Mouse (Mus musculus) embryo, embryonic 10.5 days (tissue): ENCODE measurements around the gene Adgrv1.
"Not testable (repeated sequence)": the region's sequence is repeated elsewhere in the genome, so short reads cannot be mapped to it uniquely, and the experiment has no call there.

Experiments used
- DNase-seq: peaks from one replicate; pipeline ENCODE4 v3.0.0-alpha.2; 2015; ENCODE audit warnings: low spot score

The Adgrv1 gene

DNA sequence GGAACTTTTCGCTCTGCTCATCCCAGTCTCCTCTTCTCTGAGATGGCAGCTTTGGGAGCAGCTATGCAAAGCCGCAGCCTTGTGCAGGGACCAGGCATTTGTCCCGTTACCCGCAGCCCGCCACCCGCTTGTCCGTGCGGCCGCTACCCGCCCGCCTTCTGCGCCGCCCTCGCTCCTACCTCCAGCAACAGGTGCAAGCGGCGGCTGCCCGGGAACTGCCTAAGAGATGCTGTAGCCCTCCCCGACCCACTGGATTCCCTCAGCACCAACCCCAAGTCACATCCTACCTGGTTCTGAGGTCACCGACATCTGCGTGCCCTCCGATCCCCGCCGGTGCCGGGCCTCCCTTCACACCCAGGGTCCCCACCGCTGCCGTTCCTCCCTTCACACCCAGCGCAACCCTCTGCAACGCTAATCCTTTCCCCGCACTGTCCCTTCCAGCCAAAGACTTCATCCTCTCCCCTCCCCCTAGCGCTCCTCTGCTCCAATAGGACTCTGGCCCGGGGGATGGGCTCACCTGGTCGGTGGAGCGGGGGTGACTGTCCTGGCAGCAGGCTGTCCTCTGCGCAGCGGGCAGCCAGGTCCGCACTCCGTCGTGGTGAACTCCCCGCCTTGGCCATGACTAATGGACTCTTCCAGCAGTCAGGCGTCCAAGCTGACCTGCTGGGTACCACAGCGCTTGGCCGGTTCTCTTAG lies at the start of gene Adgrv1:
Gene Adgrv1 (minus strand): TSS at position 435 of the 696 bp plus-strand sequence.
- peak; percentile 97 for DNase-seq

- no peak for DNase-seq
Observed at GRCm38 (mm10) chr13:81675333-81675732, 42.4 kb upstream of the Adgrv1 start.

DNA sequence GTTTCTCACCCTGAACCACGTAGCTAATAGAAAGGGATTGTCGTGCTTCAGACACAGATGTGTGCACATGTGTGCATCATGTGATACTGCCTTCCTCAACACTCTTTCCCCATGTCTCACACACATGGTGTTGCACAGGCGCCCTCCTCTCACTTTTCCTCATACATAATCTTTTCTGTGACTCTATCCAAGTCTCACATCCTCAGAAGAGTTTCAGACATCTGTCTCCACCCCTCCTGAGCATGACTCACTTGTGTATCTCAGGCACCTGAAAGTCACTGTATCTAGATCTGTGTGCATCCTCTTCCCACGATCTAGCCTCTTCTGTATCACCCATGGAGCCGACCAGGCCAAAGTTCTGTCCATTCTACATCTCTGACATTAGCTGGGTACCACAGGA lies 34.8 kb upstream of the Adgrv1 start:
- DNase-seq, result no peak

GRCm38 (mm10) chr13:81664331-81664698 lies 31.4 kb upstream of the Adgrv1 start:
- DNase-seq, result no peak

DNA sequence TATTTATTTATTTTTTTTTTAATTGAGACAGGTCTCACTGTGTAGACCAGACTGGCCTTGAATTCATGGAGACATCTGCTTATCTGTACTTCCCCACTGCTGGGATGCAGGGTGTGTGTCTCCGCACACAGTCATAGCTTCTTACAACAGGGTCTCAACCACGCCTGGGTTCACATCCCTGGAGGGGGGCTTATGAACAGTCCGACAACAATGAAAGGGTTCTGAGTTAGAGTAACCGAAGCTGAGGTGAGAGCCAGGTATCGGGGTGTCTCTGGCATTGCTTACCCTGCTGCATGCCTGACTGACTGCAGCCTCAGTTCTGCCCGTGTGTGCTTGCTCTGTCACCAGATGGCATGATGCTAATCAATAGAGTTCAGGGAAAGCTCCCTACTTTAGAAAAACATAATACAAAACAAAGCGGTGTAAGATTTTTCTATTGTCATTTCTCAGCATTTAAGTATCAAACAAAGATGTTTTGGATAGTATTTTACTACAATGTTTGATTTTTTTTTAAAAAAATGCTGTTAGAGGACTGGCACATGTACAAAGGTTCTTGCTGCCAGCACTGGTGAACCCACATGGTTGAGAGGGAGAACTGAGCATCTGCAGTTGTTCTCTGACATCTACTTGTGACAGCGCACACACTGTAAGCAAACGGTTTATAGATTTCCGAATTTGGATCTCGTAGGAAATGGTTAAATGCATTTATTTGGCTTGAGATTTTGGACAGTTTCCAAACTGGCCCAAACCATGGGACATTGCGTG lies 30.8 kb upstream of the Adgrv1 start:
- DNase-seq, result no peak

DNA sequence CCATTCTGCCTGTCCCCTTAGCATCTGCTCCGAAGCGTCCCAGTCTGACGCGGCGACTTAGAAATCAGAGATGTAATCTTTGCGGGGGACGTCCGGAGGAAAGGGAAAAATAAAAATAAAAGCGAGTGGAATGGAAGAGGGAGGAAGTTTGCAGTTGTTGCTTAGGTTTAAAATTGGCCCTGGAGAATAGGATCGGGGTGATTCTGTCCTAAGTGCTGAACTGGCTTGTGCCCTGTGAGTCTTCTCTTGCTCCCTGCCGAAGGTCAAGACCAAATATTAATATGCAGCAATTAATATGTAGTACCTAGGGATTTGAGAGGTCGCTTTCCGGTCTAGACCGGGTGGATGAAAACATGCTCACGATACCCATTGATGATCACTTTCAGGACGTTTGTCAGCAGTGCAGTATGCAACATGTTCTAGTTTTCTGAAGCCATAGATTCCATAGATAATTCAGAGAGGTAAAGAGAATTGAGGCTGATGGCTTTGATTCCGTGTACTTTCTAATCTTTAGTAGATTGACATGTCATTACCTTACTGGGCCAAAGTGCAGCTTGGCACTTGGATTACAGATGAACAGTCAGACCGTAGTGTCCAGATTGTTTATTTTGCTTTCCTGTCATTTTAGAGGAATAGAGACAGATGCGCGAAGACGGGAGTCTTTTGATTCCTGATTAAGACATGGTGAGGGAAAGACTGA lies 25.2 kb upstream of the Adgrv1 start:
- peak; percentile 20 for DNase-seq

GRCm38 (mm10) chr13:81657351-81658052 lies 24.5 kb upstream of the Adgrv1 start, which contains the start of gene Lysmd3:
TSS of gene Lysmd3 (plus strand) at chr13:81657663.
- DNase-seq, result peak; percentile 94

GRCm38 (mm10) chr13:81657008-81657350 lies 24.0 kb upstream of the Adgrv1 start:
- no peak for DNase-seq

GRCm38 (mm10) chr13:81656091-81656850 lies 23.3 kb upstream of the Adgrv1 start:
- DNase-seq, result peak; percentile 85

DNA sequence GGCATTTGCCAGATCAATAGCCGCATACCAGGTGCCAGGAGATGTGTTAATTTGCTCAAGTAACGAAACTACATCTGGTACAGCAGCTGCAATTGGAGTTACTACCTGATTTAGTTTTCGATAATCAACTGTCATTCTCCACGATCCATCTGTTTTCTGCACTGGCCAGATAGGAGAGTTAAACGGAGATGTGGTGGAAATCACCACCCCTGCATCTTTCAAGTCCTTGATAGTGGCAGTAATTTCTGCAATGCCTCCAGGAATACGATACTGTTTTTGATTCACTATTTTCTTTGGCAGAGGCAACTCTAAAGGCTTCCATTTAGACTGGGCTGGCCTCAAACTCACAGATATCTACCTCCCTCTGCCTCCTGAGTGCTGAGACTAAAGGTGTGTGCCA lies 17.4 kb upstream of the Adgrv1 start:
- not testable (repeated sequence) for DNase-seq

DNA sequence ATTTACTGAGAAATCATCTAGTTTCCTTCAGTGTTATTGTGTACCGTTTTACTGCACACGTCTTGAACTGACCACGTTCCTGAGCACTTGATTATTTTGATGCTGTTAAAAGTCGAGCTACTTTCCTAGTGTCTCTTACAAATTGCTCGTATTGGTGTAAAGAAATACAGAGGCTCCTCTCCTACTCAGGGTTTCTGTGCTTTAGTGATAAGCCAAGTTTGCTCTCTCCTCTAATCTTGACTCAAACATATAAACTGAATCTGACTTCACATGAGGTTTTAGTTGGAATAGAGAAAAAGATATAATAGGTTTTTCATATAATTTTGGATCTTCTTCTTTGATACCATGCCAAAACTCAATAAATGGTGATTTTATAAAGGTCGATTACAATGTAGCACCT lies 13.4 kb upstream of the Adgrv1 start:
- DNase-seq, result no peak

- no peak for DNase-seq
Observed at GRCm38 (mm10) chr13:81644047-81644565, 11.2 kb upstream of the Adgrv1 start.

GRCm38 (mm10) chr13:81642491-81643149 lies 9.7 kb upstream of the Adgrv1 start:
- DNase-seq, result no peak

DNA sequence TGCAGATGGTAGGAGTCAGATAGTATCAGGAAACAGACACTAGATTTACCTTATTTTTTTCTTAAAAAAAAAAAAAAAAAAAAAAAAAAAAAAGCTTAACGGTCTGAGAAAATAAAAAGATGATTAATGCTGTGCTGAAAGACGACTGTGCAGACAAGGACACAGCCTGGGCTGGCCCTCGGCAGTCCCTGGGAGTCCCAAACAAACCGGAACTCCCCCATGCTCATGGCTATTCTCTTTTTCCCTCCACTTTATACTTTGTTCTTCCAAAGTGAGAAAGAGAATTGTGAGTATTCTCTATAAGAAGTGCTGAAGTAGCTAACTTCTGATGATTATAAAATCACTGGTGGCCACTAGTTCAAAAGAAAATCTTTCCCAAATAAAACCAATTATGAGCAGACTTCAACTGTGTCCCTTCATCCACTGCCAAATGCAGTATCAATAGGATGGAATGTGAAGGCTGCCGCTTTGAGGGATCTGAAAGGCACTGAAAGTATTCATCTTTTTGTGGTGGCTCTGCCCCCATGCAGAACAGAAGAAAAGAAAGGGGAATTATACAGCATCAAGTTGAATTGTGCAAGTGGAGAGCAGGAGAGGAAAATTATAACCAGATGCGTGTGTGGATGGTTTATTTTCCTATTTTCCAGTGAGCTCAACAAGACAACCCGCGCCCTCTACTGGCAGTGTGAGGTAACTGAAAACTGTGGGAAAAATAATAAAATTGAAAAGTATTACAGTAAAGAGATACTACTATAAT lies 8.5 kb upstream of the Adgrv1 start:
- DNase-seq, result peak; percentile 88

- DNase-seq, result peak; percentile 52
Observed at GRCm38 (mm10) chr13:81640881-81641280, 7.9 kb upstream of the Adgrv1 start.

DNA sequence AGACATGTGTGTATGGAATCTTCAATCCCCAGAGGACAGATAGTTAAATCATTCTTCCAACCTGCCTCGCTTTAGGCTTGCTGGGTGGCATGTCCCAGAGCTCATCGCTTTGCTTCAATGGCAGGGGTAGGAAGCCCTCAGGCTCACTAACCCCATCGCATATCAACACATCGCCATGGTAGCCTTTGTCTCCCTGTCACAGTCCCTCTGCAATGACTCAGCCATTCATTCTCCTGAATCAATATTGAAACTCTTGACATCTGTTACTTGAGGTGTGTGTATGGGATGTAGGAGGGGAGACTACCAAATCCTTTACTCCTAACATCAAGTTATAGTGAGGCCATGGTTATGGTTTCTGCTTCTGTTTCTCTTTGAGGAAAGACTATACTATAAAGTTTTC lies 6.7 kb upstream of the Adgrv1 start:
- DNase-seq, result peak; percentile 75

- peak; percentile 43 for DNase-seq
Observed at GRCm38 (mm10) chr13:81630566-81630965, 2.4 kb downstream of the Adgrv1 start.

DNA sequence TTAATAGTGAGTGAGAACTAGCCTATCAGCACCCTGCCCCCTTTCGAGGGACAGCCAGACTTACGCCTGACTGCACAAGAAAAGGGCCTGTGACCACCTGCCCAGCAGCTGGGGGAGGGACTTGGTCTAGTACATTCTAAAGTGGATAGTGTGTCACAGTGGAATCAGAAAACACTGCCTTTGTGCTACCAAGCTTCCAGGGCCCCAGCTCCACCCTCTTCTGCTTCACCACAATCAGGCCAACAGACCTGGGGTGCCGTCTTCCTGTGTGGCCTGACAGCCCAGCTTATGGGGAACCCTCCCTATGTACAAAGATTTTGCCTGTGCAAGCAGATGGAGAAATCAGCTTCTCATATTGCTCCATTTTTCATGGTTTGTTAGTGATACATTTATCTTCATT lies 3.6 kb downstream of the Adgrv1 start:
- DNase-seq, result peak; percentile 73

DNA sequence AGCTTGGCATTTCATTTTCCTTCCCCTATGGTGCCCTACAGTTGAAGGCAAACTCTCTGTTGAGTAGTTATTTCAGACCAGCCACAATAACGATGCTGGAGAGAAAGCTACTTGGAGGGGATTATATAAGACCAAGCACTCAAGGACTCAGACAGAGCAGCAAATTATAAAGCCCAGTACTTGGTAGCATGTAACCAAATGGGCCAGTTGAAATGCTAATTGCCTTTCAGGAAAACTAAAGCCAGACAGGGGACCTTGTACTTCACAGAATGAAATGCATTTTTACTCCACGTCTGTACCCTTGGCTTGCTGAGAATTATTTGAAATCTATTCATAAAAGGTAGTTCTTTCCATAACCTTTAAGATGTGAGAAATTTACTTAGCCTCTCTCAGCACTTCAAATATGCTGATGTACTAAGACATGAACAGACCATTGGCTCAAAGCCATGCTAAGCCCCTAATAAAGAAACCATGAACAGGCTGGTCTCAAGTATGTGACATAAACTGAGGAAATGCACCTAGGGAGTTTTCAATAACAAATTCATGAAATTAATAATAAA lies 4.2 kb downstream of the Adgrv1 start:
- DNase-seq, result no peak

DNA sequence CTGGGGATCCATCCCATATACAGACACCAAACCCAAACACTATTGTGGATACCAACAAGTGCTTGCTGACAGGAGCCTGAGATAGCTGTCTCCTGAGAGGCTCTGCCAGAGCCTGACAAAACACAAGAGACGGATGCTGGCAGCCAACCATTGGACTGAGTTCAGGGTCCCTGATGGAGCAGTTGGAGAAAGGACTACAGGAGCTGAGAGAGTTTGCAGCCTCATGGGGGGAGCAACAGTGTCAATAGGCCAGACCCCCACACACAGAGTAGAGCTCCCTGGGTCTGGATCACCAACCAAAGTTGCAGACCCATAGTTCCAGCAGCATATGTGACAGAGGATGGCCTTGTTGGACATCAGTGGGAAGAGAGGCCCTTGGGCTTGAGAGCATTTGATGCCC lies 5.1 kb downstream of the Adgrv1 start:
- DNase-seq, result not testable (repeated sequence)
